Mouse (Mus musculus): Measurements from ENCODE around the gene Mvp. TPM values are rescaled to one million over a fixed set of nuclear protein-coding genes. Genes with fewer than 3 reads are reported as not detected.

Gene Mvp
- total RNA-seq (2017), result 95.0 to 131 TPM (median 111 TPM) in 3 replicates

DNA sequence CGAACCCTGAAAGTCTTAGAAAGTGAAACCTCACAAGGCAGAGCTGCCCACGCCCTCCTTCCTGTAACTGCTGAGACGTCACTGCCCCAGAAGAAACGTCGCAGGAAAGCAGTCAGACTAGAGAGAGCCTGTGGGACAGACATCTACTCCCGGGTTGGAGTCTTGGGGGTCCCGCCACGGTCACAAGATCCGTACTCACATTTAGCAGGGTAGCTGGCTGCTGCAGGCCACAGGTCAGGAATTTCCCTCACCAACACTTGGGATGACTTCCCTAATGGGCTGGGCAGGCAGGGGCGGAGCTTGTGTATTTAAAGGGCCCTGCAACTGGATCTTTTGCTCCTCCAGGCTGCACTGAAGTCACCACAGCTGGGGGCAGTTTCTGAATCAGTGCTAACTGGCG is at the start of gene Mvp:
Mvp (minus strand) TSS at position 302 of the 400 bp plus-strand sequence.
- peak; percentile 42 for ATAC-seq (replicated peaks; ENCODE audit: insufficient number of reproducible peaks, low FRiP score, low TSS enrichment, poor library complexity, severe bottlenecking)

DNA sequence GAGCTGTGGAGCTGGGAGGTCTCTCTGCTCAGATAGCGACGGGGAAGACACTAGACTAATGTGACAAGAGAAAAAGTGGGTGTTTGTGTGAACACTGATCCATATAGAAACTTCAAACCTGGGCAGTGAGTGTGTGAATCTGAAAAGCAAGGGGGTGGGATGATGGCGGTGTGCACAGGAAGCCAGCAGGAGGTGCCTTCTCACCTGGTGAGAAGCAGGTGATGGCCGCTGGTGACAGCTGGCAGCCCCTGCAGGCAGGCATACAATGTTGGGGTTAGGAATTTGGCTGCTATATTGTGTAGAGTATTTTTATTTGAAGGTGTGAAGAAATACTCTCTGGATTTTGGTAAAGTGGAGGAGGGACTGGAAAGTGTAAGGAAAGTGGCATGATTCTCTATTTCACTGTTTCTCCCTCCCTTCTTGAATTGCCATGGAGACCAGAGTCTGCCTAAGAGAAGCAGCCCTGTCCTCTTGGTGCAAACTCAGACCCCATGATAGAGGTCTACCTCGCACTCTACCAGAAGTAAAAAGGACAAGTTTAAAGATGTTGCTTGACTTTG is 40.7 kb upstream of the Mvp start:
- ATAC-seq (replicated peaks; ENCODE audit: insufficient number of reproducible peaks, low FRiP score, low TSS enrichment, poor library complexity, severe bottlenecking), result no peak

DNA sequence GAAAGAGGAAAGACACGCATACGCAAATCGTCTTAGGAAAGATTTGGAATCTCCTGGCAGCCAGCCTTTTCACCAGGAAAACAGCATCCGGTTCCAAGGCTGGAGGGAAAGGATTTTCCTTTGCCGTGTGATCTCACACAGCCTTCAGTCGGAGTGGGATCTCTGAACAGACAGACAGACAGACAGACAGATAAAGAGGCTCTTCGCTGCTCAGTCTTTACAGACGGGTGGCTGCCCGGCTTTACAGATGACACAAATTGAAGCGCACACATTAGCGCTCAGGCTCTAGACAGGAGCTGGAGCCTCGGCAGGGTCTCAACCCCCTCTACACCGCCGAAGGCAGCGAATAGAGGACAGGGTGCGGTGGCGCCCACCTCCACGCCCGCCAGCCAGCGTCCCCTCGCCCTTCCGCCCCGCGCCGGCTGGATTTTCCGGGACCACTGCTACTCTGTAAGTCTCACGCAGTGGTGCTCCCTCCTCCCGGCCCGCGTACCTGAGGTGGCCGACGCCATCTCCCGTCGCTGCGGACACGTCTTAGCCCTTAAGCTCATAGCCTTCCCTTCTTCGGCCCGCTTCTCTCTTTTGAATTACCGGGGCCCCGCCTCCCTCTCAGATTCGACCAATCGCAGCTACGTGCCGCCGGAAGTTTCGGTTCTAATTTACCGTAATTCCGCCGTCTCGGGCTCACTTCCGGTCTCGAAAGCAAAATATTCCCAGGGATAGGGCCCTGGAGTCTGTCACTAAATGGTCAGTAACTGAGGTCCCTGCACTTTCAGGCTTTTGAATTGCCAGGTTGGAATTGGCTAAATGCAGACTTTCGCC is 27.6 kb upstream of the Mvp start, which contains the start of gene Kif22:
Kif22 (minus strand) TSS at position 621 of the 822 bp plus-strand sequence.
- ATAC-seq (replicated peaks; ENCODE audit: insufficient number of reproducible peaks, low FRiP score, low TSS enrichment, poor library complexity, severe bottlenecking), result peak; percentile 100

DNA sequence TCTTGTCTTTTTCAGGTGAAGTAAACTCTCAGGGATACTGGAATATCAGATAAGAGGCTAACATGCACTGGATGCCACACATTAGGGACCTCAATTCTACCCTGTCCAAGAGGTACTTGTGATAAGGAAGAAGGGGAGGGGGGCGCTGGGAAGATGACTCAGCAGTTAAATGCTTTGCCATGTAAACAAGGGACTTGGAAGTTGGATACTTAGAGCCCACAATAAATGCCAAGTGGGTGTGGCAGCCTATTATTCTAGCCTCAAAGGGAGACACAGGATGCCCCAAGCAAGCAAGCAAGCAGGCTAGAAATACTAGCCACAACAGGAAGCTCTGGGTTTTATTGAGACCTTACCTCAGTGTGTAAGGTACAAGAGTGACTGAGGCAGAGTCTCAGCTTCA is 16.8 kb upstream of the Mvp start:
- ATAC-seq (replicated peaks; ENCODE audit: insufficient number of reproducible peaks, low FRiP score, low TSS enrichment, poor library complexity, severe bottlenecking), result no peak

DNA sequence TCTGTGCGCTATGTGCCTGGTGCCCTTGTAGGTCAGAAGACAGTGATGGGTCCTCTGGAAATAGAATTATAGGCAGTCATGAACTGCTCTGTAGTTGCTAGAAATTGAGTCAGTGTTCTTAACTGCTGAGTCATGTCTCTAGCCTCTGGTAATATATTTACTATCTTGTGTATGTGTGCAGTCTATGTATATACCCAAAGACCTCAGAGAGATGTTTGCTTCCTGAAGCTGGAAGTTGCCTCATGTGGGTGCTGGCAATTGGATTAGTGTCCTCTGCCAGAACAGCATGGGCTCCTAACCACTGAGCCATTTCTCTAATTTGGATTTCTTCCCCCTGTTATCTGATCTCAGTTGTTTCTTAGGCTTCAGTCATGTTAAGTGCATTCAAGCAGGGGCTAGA is 15.8 kb upstream of the Mvp start:
- ATAC-seq (replicated peaks; ENCODE audit: insufficient number of reproducible peaks, low FRiP score, low TSS enrichment, poor library complexity, severe bottlenecking), result no peak

DNA sequence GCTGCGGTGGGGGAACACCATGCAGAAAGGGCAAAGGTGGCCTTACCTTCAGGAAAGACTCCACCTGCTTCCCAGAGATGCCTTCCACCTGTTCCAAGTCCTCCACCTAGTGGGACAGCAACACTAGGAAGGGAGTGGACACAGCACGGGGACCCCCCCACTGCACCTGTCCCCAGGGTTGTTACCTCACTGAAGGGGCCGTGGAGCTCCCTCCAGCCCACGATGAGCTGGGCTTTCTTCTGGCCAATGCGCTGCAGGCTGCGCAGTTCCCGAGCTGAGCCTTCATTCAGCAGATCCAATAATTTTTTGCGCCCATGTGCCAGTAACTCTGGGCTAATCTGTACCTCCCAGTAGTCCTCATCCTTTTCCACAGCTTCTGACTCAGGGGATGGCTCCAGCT is 13.5 kb upstream of the Mvp start:
- ATAC-seq (replicated peaks; ENCODE audit: insufficient number of reproducible peaks, low FRiP score, low TSS enrichment, poor library complexity, severe bottlenecking), result peak; percentile 4; the same call in 1 of the 2 replicates

DNA sequence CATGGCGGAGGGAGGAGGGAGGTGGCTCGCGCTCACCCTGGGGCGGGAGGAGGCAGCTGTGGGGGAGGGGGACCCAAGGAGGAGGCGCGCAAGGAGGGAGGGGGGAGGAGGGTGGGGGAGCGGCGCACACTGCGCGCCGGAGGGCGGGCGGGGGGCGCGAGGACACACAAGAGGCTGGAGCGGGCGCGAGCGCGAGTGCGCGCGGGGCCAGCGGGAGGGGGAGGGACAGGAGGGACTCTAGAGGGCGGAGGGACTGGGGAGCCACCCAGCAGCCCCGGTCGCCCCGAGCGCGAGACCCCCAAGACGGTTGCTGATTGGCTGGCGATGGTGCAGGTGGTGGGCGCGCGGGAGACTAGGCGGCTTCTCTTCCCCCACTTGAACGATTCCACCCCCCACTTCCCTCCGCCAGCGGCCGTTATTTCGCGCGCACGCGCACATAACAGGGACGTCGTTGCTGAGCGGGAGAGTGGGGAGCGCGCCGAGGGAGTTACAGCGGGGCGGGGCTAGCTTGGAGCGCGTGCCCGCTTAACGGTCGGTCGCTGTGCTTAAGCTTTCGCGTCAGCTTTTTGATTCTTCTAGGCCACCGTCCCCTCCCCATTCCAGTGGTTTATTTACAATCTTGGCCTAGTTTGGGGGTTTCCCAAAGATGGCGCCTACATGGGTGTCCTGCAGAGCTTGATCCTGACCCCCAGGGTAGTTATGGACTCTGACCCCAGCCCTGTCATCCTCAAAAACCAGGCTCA is 12.7 kb upstream of the Mvp start, which contains the start of gene Maz:
Maz (minus strand) TSS at position 54 of the 743 bp plus-strand sequence.
- peak; percentile 86 for ATAC-seq (replicated peaks; ENCODE audit: insufficient number of reproducible peaks, low FRiP score, low TSS enrichment, poor library complexity, severe bottlenecking)

DNA sequence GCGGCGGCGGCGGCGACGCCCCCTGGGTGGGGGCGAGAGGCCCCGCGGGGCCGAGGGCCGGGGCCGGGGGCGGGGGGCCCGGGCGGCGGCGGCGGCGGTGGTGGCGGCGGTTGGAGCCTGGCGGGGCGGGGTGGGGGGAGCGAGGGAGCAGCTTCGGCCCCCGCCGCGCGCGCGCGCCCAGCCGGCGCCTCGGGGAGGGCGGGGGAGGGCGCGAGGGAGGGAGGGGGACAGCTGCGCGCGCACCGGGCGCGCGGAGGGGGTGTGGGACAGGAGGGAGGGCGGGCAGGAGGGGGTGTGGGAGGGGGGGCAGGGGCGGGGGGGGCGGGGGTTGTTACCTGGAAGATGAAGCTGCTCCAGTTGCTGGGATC is 12.2 kb upstream of the Mvp start:
- ATAC-seq (replicated peaks; ENCODE audit: insufficient number of reproducible peaks, low FRiP score, low TSS enrichment, poor library complexity, severe bottlenecking), result no peak

DNA sequence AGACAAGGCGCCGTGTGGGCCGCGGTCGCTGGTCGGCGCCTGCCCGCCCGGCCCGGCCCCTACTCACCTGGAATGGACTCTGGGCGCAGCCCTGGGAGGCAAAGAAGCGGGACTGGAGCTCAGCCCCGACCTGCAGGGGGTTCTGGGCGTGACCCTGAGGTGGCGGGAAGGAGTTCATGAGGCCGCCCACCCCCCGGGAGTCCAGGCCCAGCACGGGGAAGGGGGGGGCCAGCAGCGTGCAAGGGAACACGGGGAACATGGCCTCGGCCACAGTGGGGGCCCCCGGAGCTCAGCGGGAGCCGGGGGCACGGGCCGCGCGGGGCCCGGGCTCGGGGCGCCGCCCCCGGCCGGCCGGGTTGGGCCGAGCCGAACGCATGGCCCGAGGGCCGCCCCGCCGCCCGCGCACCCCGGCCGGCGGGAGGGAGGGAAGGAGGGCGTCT is 11.8 kb upstream of the Mvp start:
- ATAC-seq (replicated peaks; ENCODE audit: insufficient number of reproducible peaks, low FRiP score, low TSS enrichment, poor library complexity, severe bottlenecking), result no peak

DNA sequence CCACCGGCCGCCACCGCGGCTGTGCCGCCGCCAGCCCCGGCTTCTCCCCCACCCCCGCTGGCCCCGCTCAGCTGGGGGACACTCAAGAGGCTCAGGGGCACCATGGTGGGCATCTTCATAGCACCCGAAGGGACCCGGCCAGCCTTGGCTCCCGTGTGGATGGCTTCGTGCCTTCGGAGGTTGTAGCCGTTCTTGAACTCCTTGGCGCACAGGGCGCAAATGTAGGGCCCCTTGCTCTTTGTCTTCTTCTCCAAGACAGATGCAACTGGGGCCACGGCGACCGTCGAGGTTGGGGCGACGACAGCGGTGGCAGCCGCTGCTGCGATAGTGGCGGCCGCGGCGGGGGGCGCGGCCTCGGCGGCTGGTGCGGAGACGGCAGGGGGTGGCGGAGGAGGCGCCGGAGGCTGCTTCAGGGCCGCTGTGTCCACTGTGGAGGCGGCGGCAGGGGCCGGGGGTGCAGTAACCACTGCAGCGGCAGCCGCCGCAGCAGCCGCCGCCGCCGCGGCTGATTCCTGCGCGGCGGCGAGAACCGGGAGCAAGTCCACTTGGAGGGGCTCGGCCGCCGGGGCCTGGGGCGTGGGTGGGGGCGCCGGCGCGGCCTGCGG is 11.2 kb upstream of the Mvp start:
- no peak for ATAC-seq (replicated peaks; ENCODE audit: insufficient number of reproducible peaks, low FRiP score, low TSS enrichment, poor library complexity, severe bottlenecking)

DNA sequence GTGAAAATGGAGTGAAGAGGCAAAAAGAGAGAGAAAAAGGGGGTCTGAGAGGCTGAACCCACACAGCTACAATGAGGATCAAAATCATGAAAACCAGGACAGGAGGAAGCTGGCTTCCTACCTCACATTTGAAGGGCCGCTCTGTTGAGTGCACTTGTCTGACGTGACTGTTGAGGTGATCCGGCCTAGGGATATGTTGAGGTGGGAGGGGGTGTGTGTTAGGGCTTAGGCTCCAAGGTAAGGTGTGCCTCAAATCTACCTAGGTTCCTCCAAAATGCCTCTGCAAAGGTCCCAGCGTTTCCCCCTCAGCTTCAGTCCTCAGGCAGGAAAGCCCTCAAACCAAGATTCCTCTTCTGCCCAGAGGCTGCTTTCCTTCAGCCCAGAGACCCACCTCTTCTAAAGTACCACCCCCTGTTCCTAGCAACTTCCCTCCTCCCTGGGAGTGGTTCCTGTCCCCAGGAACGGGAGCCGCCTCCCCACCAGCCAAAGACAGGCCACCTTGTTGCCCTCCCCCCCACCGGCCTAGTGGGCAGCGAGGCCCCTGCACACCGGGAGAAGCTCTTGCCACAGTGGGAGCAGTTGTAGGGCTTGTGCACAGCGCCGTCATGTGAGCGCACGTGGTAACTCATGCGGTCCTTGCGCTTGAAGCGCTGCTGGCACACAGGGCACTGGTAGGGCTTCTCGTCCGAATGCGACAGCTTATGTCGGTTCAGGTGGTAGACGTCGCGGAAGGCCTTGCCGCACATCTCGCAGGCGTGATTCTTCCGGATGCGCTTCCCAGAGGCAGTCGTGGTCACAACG is 10.5 kb upstream of the Mvp start:
- ATAC-seq (replicated peaks; ENCODE audit: insufficient number of reproducible peaks, low FRiP score, low TSS enrichment, poor library complexity, severe bottlenecking), result peak; percentile 47

DNA sequence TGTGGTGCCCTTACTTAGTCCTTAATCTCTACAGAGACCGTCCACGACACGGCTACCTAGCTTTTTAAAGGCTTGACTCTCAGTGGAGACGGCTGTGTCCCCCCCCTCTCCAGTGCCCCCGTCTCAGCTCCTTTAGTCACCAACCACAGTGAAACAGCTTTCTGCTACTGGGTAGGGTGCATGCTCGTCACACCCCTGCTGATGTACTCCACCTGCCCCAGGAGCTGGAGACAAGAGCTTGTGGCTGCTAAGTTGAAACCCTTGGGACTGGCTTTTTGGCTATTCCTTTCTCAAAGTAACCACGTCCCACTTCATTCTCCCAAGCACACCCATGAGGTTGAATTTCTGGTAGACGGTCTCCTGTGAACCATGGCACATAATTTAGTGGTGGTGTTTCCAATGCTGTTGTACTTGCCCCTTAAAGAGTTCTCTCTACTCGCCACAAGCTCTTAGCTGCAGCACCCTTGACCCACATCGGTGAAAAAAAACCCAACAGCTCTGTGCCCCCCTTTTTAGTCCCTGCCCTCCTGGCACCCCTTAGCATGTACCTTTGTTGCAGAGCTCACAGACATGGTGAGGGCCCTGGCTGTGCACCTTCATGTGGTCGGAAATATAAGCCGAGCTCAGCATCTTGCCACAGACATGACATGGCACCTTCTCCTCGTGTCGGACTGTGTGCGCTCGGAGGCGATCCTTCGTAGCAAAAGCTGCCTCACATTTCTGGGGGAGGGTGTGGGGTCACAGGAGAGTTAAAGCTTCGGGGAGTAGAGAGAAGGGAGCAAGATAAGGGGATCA is 9.7 kb upstream of the Mvp start:
- ATAC-seq (replicated peaks; ENCODE audit: insufficient number of reproducible peaks, low FRiP score, low TSS enrichment, poor library complexity, severe bottlenecking), result no peak

DNA sequence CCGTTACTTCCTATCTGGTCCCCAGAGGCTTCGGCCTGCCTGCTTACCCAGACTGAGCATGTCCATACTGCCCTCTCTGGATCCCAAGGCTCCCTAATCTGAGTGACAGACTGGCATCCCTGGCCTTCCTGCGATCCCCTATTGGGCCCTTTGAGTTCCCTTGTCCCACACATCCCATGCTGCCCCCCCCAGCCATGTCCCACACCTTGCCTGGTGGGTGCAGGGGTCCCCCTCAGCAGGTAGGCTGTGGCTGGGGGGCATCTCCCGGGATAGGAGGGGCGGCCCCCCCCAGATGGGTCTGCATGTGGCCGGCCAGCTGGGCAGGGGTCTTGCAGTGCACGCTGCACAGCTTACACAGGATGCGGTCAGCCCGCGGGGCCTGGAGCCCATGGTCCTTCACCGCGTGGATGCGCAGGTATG is 8.9 kb upstream of the Mvp start:
- ATAC-seq (replicated peaks; ENCODE audit: insufficient number of reproducible peaks, low FRiP score, low TSS enrichment, poor library complexity, severe bottlenecking), result no peak

DNA sequence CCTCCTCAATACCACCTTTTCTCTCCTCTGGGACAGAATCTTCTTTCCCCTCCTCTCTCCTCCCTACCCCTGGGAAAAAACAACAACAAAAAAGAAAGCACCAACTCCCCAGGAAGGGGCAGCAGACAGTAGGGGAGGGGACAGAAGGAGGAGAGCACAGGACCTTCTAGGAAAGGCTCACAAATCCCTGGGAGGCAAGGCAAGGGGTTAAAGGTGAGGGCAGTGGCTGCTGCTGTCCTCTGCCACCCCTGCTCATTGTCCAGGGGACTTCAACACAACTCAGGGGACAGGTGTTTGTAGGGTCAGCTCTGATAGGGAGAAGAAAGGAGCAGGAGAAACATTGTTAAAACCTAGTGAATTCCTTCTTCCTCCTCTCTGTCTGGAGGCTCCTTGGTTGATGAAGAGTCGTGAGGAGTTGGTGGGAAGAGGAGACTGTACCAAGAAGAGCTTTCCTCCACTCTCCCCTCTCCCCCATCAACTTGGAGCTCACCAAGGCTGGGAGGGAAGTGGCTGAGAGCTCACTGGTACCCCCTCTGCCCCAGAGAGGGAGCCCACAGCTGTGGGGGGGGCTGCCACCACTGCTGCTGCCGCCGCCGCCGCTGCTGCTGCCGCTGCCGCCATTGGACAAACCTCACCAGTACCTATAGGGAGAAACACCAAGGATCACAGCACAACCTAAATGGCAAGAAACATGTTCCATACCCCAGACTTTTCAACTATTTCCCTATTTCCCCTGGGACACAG is 8.3 kb upstream of the Mvp start:
- ATAC-seq (replicated peaks; ENCODE audit: insufficient number of reproducible peaks, low FRiP score, low TSS enrichment, poor library complexity, severe bottlenecking), result no peak

DNA sequence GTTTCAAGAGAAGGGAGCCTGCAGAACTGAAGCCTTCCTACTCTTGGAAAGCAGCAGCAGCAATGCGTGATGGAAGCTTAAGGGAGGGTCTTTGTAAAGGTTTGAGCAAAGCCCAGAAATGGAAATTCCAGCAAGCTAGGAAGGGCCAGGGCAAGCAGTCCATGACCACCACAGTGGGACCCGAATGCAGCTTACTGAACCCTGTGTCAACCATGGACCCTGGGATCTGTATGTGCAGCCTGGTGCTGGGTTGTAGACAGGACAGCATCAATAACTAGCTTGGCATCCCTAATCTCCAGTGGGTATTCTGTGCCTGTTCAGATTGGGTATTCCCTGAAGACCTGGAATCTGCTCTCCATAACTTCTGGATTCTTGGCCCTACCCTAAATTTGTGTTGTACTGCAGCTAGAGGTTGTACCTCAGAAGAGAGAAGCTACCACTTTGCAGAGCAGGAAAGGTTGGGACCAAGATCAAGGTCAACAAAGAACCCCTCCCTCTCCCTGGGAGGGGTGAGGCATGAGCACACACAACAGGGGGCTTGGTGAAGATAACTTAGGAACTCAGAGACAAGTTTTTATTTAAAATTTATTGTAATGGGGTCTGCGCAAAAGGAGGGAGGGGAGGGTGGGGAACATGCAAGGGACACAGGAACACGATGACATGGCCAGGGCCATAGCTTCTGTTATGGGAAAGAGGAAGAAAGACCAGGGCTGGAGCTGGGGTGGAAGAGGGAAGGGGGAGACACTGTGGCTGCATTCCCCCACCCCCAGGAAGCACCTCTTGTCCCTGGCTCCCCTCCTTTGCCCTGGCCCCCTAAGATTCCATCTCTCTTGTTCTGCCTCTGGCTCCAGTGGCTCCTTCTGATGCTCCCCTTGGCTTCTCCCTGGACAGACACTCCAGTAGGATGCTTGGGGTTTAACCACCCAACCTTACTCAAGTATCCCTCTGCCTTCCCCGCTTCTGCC is 7.4 kb upstream of the Mvp start:
- ATAC-seq (replicated peaks; ENCODE audit: insufficient number of reproducible peaks, low FRiP score, low TSS enrichment, poor library complexity, severe bottlenecking), result no peak

Data from monocyte, adult 5-6 weeks (primary cell).